Comparison of ENCODE assay signal across 10 mouse cellular contexts in genomic region chr10:81295185-81295584, GRCm38 (mm10). TPM values are rescaled to one million over a fixed set of nuclear protein-coding genes. Genes with fewer than 3 reads are reported as not detected.
DNase-seq lines count a peak whose midpoint lies in the region; ATAC-seq and TF ChIP-seq lines count a peak whose summit lies in the region.
"Had no signal": no experiment of that assay in that cellular context is flagged by ENCODE, and none has a peak within 500 bp of the region (broad histone marks: within the 10 kb centered on the region; RNA-seq: fewer than 3 reads in every experiment).

No protein-coding gene starts in this region.

- H3K27me3 ChIP-seq in midbrain, embryonic 14.5 days (ENCODE audit: control insufficient read depth, insufficient read depth, low read length), result peaks cover 13% of the 10 kb centered on the region

- intact Hi-C loops in left cerebral cortex, postnatal 36 days (cut with DNase I), result no loop called here
- intact Hi-C loops in left cerebral cortex, postnatal 4 days (cut with DNase I), result no loop called here

- ATAC-seq in frontal cortex, adult (ENCODE audit: low TSS enrichment), result peak; percentile 5; the same call in 1 of the 2 replicates
- ATAC-seq in midbrain, embryonic 14.5 days (ENCODE audit: low FRiP score, low TSS enrichment), result no peak
- ATAC-seq: CD4-positive, CD25-positive, alpha-beta regulatory T cell, adult 4 months had no signal

- no peaks in the 10 kb centered on the region for H3K36me3 ChIP-seq in midbrain, embryonic 14.5 days (ENCODE audit: control insufficient read depth, insufficient read depth, low read length)

- TF ChIP-seq CTCF in cortical plate, adult 2 months (IDR thresholded peaks at IDR 0.05; ENCODE audit: extremely low read depth, insufficient read depth, low read length), result no peak

- H3K4me1 ChIP-seq in cortical plate, adult 2 months (ENCODE audit: control insufficient read depth, insufficient read depth, low read length), result peaks cover 20% of the 10 kb centered on the region
- H3K4me1 ChIP-seq in midbrain, embryonic 14.5 days (ENCODE audit: control insufficient read depth, insufficient read depth, low read length), result peaks cover 28% of the 10 kb centered on the region

- H3K27ac ChIP-seq in cortical plate, adult 2 months (ENCODE audit: insufficient read depth, low read length), result peak overlapping the region; percentile 54
- H3K27ac ChIP-seq in midbrain, embryonic 14.5 days (replicated peaks; ENCODE audit: low read depth, low read length), result no peak overlapping the region

- no peak for DNase-seq in frontal cortex, postnatal 25 days (ENCODE audit: low spot score in 2 of 2)
- peak; percentile 71 to 78 for DNase-seq in left cerebral cortex, postnatal 36 days (ENCODE audit: low spot score in 2 of 2)
- no peak for DNase-seq in left cerebral cortex, postnatal 4 days
- DNase-seq in midbrain, embryonic 14.5 days, result no peak
- DNase-seq in Muller cell, postnatal 12 days (ENCODE audit: inconsistent ontology term), result no peak
- no peak for DNase-seq in kidney, adult 18-20 months
- DNase-seq: thymus, postnatal 14 days had no signal

- no peak overlapping the region for H3K4me2 ChIP-seq in midbrain, embryonic 14.5 days (ENCODE audit: low read length)

- peak overlapping the region; percentile 82; the same call in 1 of the 2 replicates for H3K9ac ChIP-seq in midbrain, embryonic 14.5 days (replicated peaks; ENCODE audit: low read length)

- peak; percentile 36; the same call in 1 of the 2 replicates for TF ChIP-seq POLR2A in cortical plate, adult 2 months (IDR thresholded peaks at IDR 0.05; ENCODE audit: extremely low read depth, insufficient read depth, low read length)

- H3K9me3 ChIP-seq in midbrain, embryonic 14.5 days (ENCODE audit: control insufficient read depth, low read length), result no peaks in the 10 kb centered on the region

- peak overlapping the region; percentile 90 for H3K4me3 ChIP-seq in cortical plate, adult 2 months (ENCODE audit: insufficient read depth, low read length)
- H3K4me3 ChIP-seq in midbrain, embryonic 14.5 days (replicated peaks; ENCODE audit: low read depth, low read length), result 0 out of 2 replicates have a peak overlapping the region, but pooled peaks have one; percentile 87

- WGBS in midbrain, embryonic 14.5 days, result 94% methylated on average over 6 of the region's 6 CpGs

RNA-seq across cellular contexts. Expression of gene Pip5k1c, which starts 2.4 kb away (rescaled TPM):
- total RNA-seq in left cerebral cortex, postnatal 36 days (2021), result 100 to 1,000 TPM; 419 to 450 TPM
- total RNA-seq in left cerebral cortex, postnatal 4 days (2021), result 100 to 1,000 TPM; 295 to 304 TPM
- 414 and 443 TPM in 2 replicates for polyA plus RNA-seq in cortical plate, adult 2 months (2012; rRNA removed)
- polyA plus RNA-seq in midbrain, embryonic 14.5 days (2014; fragmentation: Nextera tagmentation; extraction: Ambion mirVana), result 102 and 132 TPM in 2 replicates

RNA-seq across cellular contexts. Expression of gene Tjp3, which starts 3.8 kb away (rescaled TPM):
- total RNA-seq in left cerebral cortex, postnatal 36 days (2021), result under 1 TPM in 1 of 2 experiments, not detected in 1; 0.50 TPM
- 1 to 10 TPM; 5.4 to 6.1 TPM for total RNA-seq in left cerebral cortex, postnatal 4 days (2021)
- 0.15 and 0.17 TPM in 2 replicates for polyA plus RNA-seq in cortical plate, adult 2 months (2012; rRNA removed)
- polyA plus RNA-seq in midbrain, embryonic 14.5 days (2014; fragmentation: Nextera tagmentation; extraction: Ambion mirVana), result 4.4 and 5.7 TPM in 2 replicates

RNA-seq across cellular contexts. Expression of gene Cactin, which starts 25.7 kb away (rescaled TPM):
- 10 to 100 TPM; 29.7 to 31.7 TPM for total RNA-seq in left cerebral cortex, postnatal 36 days (2021)
- 10 to 100 TPM; 26.5 to 26.9 TPM for total RNA-seq in left cerebral cortex, postnatal 4 days (2021)
- 32.2 and 33.0 TPM in 2 replicates for polyA plus RNA-seq in cortical plate, adult 2 months (2012; rRNA removed)
- polyA plus RNA-seq in midbrain, embryonic 14.5 days (2014; fragmentation: Nextera tagmentation; extraction: Ambion mirVana), result 22.6 and 22.8 TPM in 2 replicates

RNA-seq across cellular contexts. Expression of gene Apba3, which starts 28.4 kb away (rescaled TPM):
- 10 to 100 TPM; 30.1 to 39.3 TPM for total RNA-seq in left cerebral cortex, postnatal 36 days (2021)
- 10 to 100 TPM; 22.6 to 28.2 TPM for total RNA-seq in left cerebral cortex, postnatal 4 days (2021)
- 52.1 and 58.2 TPM in 2 replicates for polyA plus RNA-seq in cortical plate, adult 2 months (2012; rRNA removed)
- 25.1 and 27.5 TPM in 2 replicates for polyA plus RNA-seq in midbrain, embryonic 14.5 days (2014; fragmentation: Nextera tagmentation; extraction: Ambion mirVana)

RNA-seq across cellular contexts. Expression of gene Mrpl54, which starts 28.5 kb away (rescaled TPM):
- 10 to 100 TPM; 43.0 to 48.2 TPM for total RNA-seq in left cerebral cortex, postnatal 36 days (2021)
- 10 to 100 TPM; 41.9 to 50.6 TPM for total RNA-seq in left cerebral cortex, postnatal 4 days (2021)
- polyA plus RNA-seq in cortical plate, adult 2 months (2012; rRNA removed), result 61.1 and 64.7 TPM in 2 replicates
- 121 and 152 TPM in 2 replicates for polyA plus RNA-seq in midbrain, embryonic 14.5 days (2014; fragmentation: Nextera tagmentation; extraction: Ambion mirVana)

Comparison
In these comparisons a context has a peak if more than half of its experiments do, and no peak if none do; other contexts are left out.
1. DNase-seq: peak in left cerebral cortex, postnatal 36 days (2 of 2); none in frontal cortex, postnatal 25 days (0 of 2), left cerebral cortex, postnatal 4 days (single experiment), midbrain, embryonic 14.5 days (single experiment), Muller cell, postnatal 12 days (single experiment) and kidney, adult 18-20 months (single experiment).
2. RNA of gene Tjp3, which starts 3.8 kb away (total RNA-seq): 5.4 to 6.1 TPM in left cerebral cortex, postnatal 4 days; 0.50 TPM in left cerebral cortex, postnatal 36 days; every median in the first group is over 4 times any median in the second.